Mouse (Mus musculus): ENCODE measurements around the gene Adat3.

DNA sequence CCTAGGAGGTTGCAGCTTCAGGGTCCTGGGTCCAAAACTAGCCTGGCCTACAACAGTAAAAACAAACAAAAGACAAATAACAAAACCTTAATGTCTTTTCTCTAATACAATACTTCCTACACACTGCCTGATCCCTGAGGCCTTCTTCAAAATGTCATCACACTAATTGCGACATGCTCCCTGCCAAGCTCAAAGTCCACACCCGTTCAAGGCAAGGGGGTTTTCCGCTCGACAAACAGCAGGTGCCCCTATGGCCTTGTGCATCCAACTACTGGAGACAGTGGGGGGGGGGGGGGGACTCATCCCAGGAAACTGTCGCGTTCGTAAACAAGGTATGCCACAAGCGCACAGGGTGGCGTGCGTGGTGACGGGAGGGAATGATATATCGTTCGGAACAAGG, 42.1 kb upstream of the Adat3 start:
- TF ChIP-seq ZC3H11A (IDR thresholded peaks at IDR 0.05; ENCODE audit: borderline replicate concordance, low read depth, low read length) (no peak), CHD2 (IDR thresholded peaks at IDR 0.05; ENCODE audit: low read depth, low read length) (no peak), ZNF384 (IDR thresholded peaks at IDR 0.05; ENCODE audit: low read depth, low read length) (no peak), HCFC1 (IDR thresholded peaks at IDR 0.05; ENCODE audit: borderline replicate concordance, insufficient read depth, low read length) (no peak)

Data from ES-E14 (cell line).